Mouse (Mus musculus) pancreas, adult 10 weeks (tissue): ENCODE data around the gene Vsx2. TPM values are rescaled to one million over a fixed set of nuclear protein-coding genes. Genes with fewer than 3 reads are reported as not detected.

Experiments
- polyA plus RNA-seq: library from polyadenylated mRNA; stranded (reverse); fragments of 350-450 nt; fragmentation: Illumina TruSeq; extraction: RNeasy Lipid Tissue Mini Kit (QIAGEN cat#74804); gene quantifications from one replicate; pipeline ENCODE4 v1.2.3, GENCODE M21; 2015; ENCODE audit warnings: low read depth, low replicate concordance; ENCODE audit not compliant: insufficient read depth

The Vsx2 gene
- polyA plus RNA-seq, result not detected

DNA sequence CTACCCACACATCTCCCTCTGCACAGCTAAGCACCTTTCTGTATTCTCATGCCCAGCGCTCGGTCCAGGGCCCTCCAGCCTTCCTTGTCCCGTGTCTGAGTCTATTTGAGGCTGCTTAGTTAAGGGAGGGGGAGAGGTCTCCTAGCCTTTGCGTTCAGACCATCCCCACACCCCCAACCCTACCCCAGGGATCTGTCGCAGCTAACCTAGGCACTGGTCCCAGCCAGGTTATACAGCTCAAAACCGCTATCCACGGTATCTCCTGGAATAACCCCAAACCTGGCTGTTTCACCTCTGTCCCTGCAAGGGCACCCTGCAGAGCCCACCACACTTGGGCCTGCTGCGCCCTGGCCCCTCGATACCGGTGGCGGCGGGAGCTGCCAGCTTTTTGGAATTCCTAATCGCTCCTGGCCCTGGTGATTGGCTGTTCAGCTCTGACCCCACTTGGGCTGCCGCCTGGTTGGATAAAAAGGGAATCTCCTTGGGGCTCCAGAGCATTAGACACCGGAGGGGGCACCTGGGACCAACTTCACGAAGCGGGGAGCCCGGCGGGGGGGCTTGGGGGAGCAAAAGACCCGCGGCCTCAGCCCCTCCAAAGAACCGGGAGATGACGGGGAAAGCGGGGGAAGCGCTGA is at the start of gene Vsx2:
Gene Vsx2, plus strand, starts transcription at position 427 of the 635 bp plus-strand sequence.

DNA sequence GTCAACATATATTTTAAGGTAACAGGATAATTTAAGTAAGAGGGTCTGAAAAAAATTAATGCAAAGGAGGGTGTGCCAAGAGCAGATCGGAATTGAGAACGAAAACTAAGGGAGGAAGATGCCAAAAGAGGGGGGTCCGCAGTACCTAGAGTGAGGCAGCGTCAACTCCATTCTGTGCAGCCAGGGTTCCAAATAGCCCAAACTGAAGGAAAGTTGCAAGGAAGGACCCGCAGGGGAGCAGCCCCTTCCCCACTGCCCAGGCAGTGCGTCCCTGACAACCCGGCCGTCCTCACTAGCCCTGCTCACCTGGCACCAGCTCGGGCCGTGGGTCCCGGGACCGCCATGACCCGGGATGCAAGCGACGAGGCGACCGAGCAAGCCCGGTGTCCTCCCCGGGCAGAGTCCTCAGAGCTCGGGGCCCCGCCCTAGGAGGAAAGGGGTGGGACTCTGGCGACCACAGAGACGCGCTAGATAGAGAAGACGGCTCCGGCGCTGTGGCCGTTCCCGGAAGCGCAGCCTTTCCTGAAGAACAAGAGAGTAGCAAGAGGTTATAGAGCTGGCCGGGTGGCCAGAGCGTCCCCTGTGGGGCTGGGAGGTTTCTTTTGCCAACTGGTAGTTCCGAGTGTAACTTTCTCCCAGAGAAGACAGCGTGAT is 47.5 kb downstream of the Vsx2 start, which contains the start of gene Abcd4:
Gene Abcd4, minus strand, starts transcription at position 437 of the 654 bp plus-strand sequence.

DNA sequence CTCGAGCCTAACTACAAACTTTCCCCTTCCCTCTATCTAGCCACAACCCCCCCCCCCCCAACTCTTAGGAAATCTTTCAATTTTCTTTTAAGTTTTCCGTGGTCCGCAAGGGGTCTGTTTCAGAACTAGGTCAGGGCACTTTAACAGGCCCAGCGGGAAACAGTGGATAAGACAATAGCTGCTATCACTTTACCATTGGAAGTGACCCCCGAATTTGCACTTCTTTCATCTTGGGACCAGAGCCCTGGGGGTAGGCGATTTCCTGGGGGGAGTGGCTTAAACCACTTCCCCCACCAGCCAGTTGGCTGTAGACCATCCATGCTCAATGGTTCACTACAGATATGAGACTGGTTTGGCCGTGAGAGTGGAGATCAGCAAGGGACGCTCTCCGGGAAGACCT is 71.1 kb downstream of the Vsx2 start, which contains the start of gene Vrtn:
Gene Vrtn, plus strand, starts transcription at position 366 of the 400 bp plus-strand sequence.

Other genes starting within 250 kb of the Vsx2 start
- 7.6 TPM for gene Coq6, start 208.1 kb upstream of the Vsx2 start, polyA plus RNA-seq
- 1.3 TPM for gene Fam161b, start 207.9 kb upstream of the Vsx2 start, polyA plus RNA-seq
- 3.3 TPM for gene Entpd5, start 160.7 kb upstream of the Vsx2 start, polyA plus RNA-seq
- gene Bbof1, start 160.7 kb upstream of the Vsx2 start, polyA plus RNA-seq, result 0.63 TPM
- 2.7 TPM for gene Rnf113a2, start 152.6 kb upstream of the Vsx2 start, polyA plus RNA-seq
- gene Aldh6a1, start 118.8 kb upstream of the Vsx2 start, polyA plus RNA-seq, result 14.2 TPM
- 4.5 TPM for gene Lin52, start 118.3 kb upstream of the Vsx2 start, polyA plus RNA-seq
- gene Abcd4, start 47.7 kb downstream of the Vsx2 start, polyA plus RNA-seq, result 4.2 TPM
- gene Vrtn, start 71.3 kb downstream of the Vsx2 start, polyA plus RNA-seq, result not detected
- 3.3 TPM for gene Syndig1l, start 129.1 kb downstream of the Vsx2 start, polyA plus RNA-seq
- 20.0 TPM for gene Npc2, start 203.4 kb downstream of the Vsx2 start, polyA plus RNA-seq
- gene Isca2, start 203.5 kb downstream of the Vsx2 start, polyA plus RNA-seq, result 23.3 TPM